Mouse (Mus musculus) cerebral cortex, adult 2 months (tissue): ENCODE results near the gene Pik3cd.

Source experiments
- WGBS: fragments of 180-500 bp; shearing (Covaris S2); methylation state at CpG from one replicate; pipeline ENCODE4 v1.1.7; 2018; 5-methylcytosine and 5-hydroxymethylcytosine counted together

The Pik3cd gene

GRCm38 (mm10) chr4:149609256-149610025 is 92.9 kb downstream of the Pik3cd start:
- 35% methylated on average over 8 of the region's 8 CpGs for WGBS

GRCm38 (mm10) chr4:149608309-149608638 is 94.1 kb downstream of the Pik3cd start:
- WGBS = 73% methylated on average over 6 of the region's 6 CpGs

GRCm38 (mm10) chr4:149607591-149608308 is 94.6 kb downstream of the Pik3cd start:
- 53% methylated on average over 20 of the region's 20 CpGs for WGBS

GRCm38 (mm10) chr4:149606766-149607358 is 95.5 kb downstream of the Pik3cd start:
- 74% methylated on average over 15 of the region's 15 CpGs for WGBS

GRCm38 (mm10) chr4:149606056-149606455 is 96.3 kb downstream of the Pik3cd start:
- WGBS = 50% methylated on average over 18 of the region's 18 CpGs

- 72% methylated on average over 3 of the region's 3 CpGs for WGBS
Measured at GRCm38 (mm10) chr4:149604518-149604917, 97.9 kb downstream of the Pik3cd start.

- 66% methylated on average over 1 of the region's 1 CpGs for WGBS
Measured at GRCm38 (mm10) chr4:149603860-149604259, 98.5 kb downstream of the Pik3cd start.

- WGBS = 31% methylated on average over 7 of the region's 7 CpGs
Measured at GRCm38 (mm10) chr4:149602236-149602635, 100.1 kb downstream of the Pik3cd start.

- 23% methylated on average over 4 of the region's 4 CpGs for WGBS
Measured at GRCm38 (mm10) chr4:149601484-149601883, 100.9 kb downstream of the Pik3cd start.

GRCm38 (mm10) chr4:149600130-149600529 is 102.2 kb downstream of the Pik3cd start:
- 69% methylated on average over 4 of the region's 4 CpGs for WGBS

- WGBS = 86% methylated on average over 6 of the region's 6 CpGs
Measured at GRCm38 (mm10) chr4:149599549-149599948, 102.8 kb downstream of the Pik3cd start.
